Mouse (Mus musculus): ENCODE data around the gene Ehd3. TPM values are rescaled to one million over a fixed set of nuclear protein-coding genes. Genes with fewer than 3 reads are reported as not detected.

The Ehd3 gene
- polyA plus RNA-seq (2015; fragmentation: Nextera tagmentation; extraction: Ambion mirVana) = 4.5 and 5.2 TPM in 2 replicates

GRCm38 (mm10) chr17:73803521-73804184, at the start of gene Ehd3:
TSS of gene Ehd3 (plus strand) at chr17:73804134.
- peak within 1 kb of the TSS; percentile 35 for H3K9ac ChIP-seq
- 80% methylated on average over 5 of the region's 5 CpGs for WGBS
- peak within 1 kb of the TSS; percentile 74 for H3K4me2 ChIP-seq (replicated peaks)
- H3K36me3 ChIP-seq = no peaks in the 10 kb centered on the region
- H3K27me3 ChIP-seq = no peaks in the 10 kb centered on the region; the same call in 1 of the 2 replicates
- no peaks in the 10 kb centered on the region; the same call in 1 of the 2 replicates for H3K4me1 ChIP-seq
- no peaks in the 10 kb centered on the region for H3K9me3 ChIP-seq (replicated peaks)
- H3K27ac ChIP-seq (replicated peaks) = no peak within 1 kb of the TSS
- peak within 1 kb of the TSS; percentile 55 for H3K4me3 ChIP-seq (replicated peaks)
- ATAC-seq (ENCODE audit: insufficient number of reproducible peaks, low FRiP score, low TSS enrichment, low read depth) = no peak

- no peak for ATAC-seq (ENCODE audit: insufficient number of reproducible peaks, low FRiP score, low TSS enrichment, low read depth)
- Histone ChIP-seq H3K27me3 (no peaks in the 10 kb centered on the region), H3K9me3 (replicated peaks) (no peaks in the 10 kb centered on the region), H3K4me2 (replicated peaks) (no peak overlapping the region), H3K4me1 (no peaks in the 10 kb centered on the region), H3K36me3 (no peaks in the 10 kb centered on the region), H3K27ac (replicated peaks) (no peak overlapping the region), H3K4me3 (replicated peaks) (no peak overlapping the region), H3K9ac (no peak overlapping the region)
- 21% methylated on average over 8 of the region's 8 CpGs for whole genome bisulfite sequencing
These were observed 33.0 kb upstream of the Ehd3 start for GRCm38 (mm10) chr17:73770964-73771363.

- Histone ChIP-seq H3K27ac (replicated peaks) (no peak overlapping the region), H3K4me2 (replicated peaks) (no peak overlapping the region), H3K36me3 (no peaks in the 10 kb centered on the region), H3K9me3 (replicated peaks) (no peaks in the 10 kb centered on the region), H3K4me3 (replicated peaks) (no peak overlapping the region), H3K27me3 (no peaks in the 10 kb centered on the region), H3K4me1 (no peaks in the 10 kb centered on the region), H3K9ac (no peak overlapping the region)
- 66% methylated on average over 8 of the region's 8 CpGs for WGBS
- ATAC-seq (ENCODE audit: insufficient number of reproducible peaks, low FRiP score, low TSS enrichment, low read depth) = no peak
These were observed 17.2 kb upstream of the Ehd3 start for GRCm38 (mm10) chr17:73786642-73787311.

- 22% methylated on average over 12 of the region's 12 CpGs for WGBS
- H3K9ac ChIP-seq = no peak overlapping the region
- H3K27me3 ChIP-seq = no peaks in the 10 kb centered on the region
- no peaks in the 10 kb centered on the region for H3K9me3 ChIP-seq (replicated peaks)
- no peak overlapping the region for H3K4me2 ChIP-seq (replicated peaks)
- no peaks in the 10 kb centered on the region for H3K4me1 ChIP-seq
- ATAC-seq (ENCODE audit: insufficient number of reproducible peaks, low FRiP score, low TSS enrichment, low read depth) = no peak
- H3K36me3 ChIP-seq = no peaks in the 10 kb centered on the region
- no peak overlapping the region for H3K4me3 ChIP-seq (replicated peaks)
- H3K27ac ChIP-seq (replicated peaks) = no peak overlapping the region
These were observed 13.5 kb upstream of the Ehd3 start for GRCm38 (mm10) chr17:73790284-73791020.

- 78% methylated on average over 6 of the region's 6 CpGs for WGBS
- no peaks in the 10 kb centered on the region for H3K9me3 ChIP-seq (replicated peaks)
- ATAC-seq (ENCODE audit: insufficient number of reproducible peaks, low FRiP score, low TSS enrichment, low read depth) = no peak
These were observed 7.1 kb upstream of the Ehd3 start for GRCm38 (mm10) chr17:73796789-73797188.

GRCm38 (mm10) chr17:73797706-73798105, 6.2 kb upstream of the Ehd3 start:
- Histone ChIP-seq H3K36me3 (no peaks in the 10 kb centered on the region), H3K4me3 (replicated peaks) (no peak overlapping the region), H3K9me3 (replicated peaks) (no peaks in the 10 kb centered on the region), H3K27ac (replicated peaks) (no peak overlapping the region), H3K4me1 (no peaks in the 10 kb centered on the region), H3K9ac (no peak overlapping the region), H3K27me3 (no peaks in the 10 kb centered on the region), H3K4me2 (replicated peaks) (no peak overlapping the region)
- no peak for ATAC-seq (ENCODE audit: insufficient number of reproducible peaks, low FRiP score, low TSS enrichment, low read depth)
- WGBS = 85% methylated on average over 4 of the region's 4 CpGs

More at GRCm38 (mm10) chr17:73796789-73797188, 7.1 kb upstream of the Ehd3 start:
- no peaks in the 10 kb centered on the region for H3K36me3 ChIP-seq
- no peak overlapping the region for H3K27ac ChIP-seq (replicated peaks)
- H3K9ac ChIP-seq = no peak overlapping the region
- no peaks in the 10 kb centered on the region for H3K4me1 ChIP-seq
- H3K27me3 ChIP-seq = no peaks in the 10 kb centered on the region
- H3K4me2 ChIP-seq (replicated peaks) = no peak overlapping the region
- H3K4me3 ChIP-seq (replicated peaks) = no peak overlapping the region

GRCm38 (mm10) chr17:73804592-73805271, 798 bp downstream of the Ehd3 start:
- peak overlapping the region; percentile 55 for H3K4me3 ChIP-seq (replicated peaks)
- no peaks in the 10 kb centered on the region; the same call in 1 of the 2 replicates for H3K27me3 ChIP-seq
- no peaks in the 10 kb centered on the region for H3K9me3 ChIP-seq (replicated peaks)
- WGBS = under 1% methylated on average over 45 of the region's 45 CpGs
- no peaks in the 10 kb centered on the region for H3K36me3 ChIP-seq
- no peak overlapping the region for H3K27ac ChIP-seq (replicated peaks)
- H3K4me1 ChIP-seq = no peaks in the 10 kb centered on the region; the same call in 1 of the 2 replicates
- ATAC-seq (ENCODE audit: insufficient number of reproducible peaks, low FRiP score, low TSS enrichment, low read depth) = peak; percentile 91
- peak overlapping the region; percentile 35 for H3K9ac ChIP-seq
- H3K4me2 ChIP-seq (replicated peaks) = peak overlapping the region; percentile 74

GRCm38 (mm10) chr17:73806331-73806730, 2.4 kb downstream of the Ehd3 start:
- WGBS = 74% methylated on average over 6 of the region's 6 CpGs
- H3K9me3 ChIP-seq (replicated peaks) = no peaks in the 10 kb centered on the region
- H3K27ac ChIP-seq (replicated peaks) = no peak overlapping the region
- no peak overlapping the region for H3K4me2 ChIP-seq (replicated peaks)
- H3K4me3 ChIP-seq (replicated peaks) = no peak overlapping the region
- H3K27me3 ChIP-seq = no peaks in the 10 kb centered on the region; the same call in 1 of the 2 replicates
- no peak overlapping the region for H3K9ac ChIP-seq
- no peaks in the 10 kb centered on the region for H3K36me3 ChIP-seq
- no peaks in the 10 kb centered on the region; the same call in 1 of the 2 replicates for H3K4me1 ChIP-seq
- no peak for ATAC-seq (ENCODE audit: insufficient number of reproducible peaks, low FRiP score, low TSS enrichment, low read depth)

GRCm38 (mm10) chr17:73807211-73807610, 3.3 kb downstream of the Ehd3 start:
- Histone ChIP-seq H3K4me2 (replicated peaks) (no peak overlapping the region), H3K9ac (no peak overlapping the region), H3K36me3 (no peaks in the 10 kb centered on the region), H3K27ac (replicated peaks) (no peak overlapping the region), H3K4me3 (replicated peaks) (no peak overlapping the region), H3K27me3 (no peaks in the 10 kb centered on the region; the same call in 1 of the 2 replicates), H3K4me1 (peaks cover 4% of the 10 kb centered on the region; the same call in 1 of the 2 replicates), H3K9me3 (replicated peaks) (no peaks in the 10 kb centered on the region)
- ATAC-seq (ENCODE audit: insufficient number of reproducible peaks, low FRiP score, low TSS enrichment, low read depth) = no peak
- WGBS = 85% methylated on average over 5 of the region's 5 CpGs

GRCm38 (mm10) chr17:73808431-73808830, 4.5 kb downstream of the Ehd3 start:
- ATAC-seq (ENCODE audit: insufficient number of reproducible peaks, low FRiP score, low TSS enrichment, low read depth) = no peak
- no peaks in the 10 kb centered on the region for H3K9me3 ChIP-seq (replicated peaks)
- H3K4me1 ChIP-seq = peaks cover 4% of the 10 kb centered on the region; the same call in 1 of the 2 replicates
- H3K27ac ChIP-seq (replicated peaks) = no peak overlapping the region
- no peaks in the 10 kb centered on the region for H3K36me3 ChIP-seq
- no peak overlapping the region for H3K9ac ChIP-seq
- WGBS = 63% methylated on average over 6 of the region's 6 CpGs
- no peaks in the 10 kb centered on the region; the same call in 1 of the 2 replicates for H3K27me3 ChIP-seq
- no peak overlapping the region for H3K4me3 ChIP-seq (replicated peaks)
- no peak overlapping the region for H3K4me2 ChIP-seq (replicated peaks)

All from embryonic facial prominence, embryonic 15.5 days (tissue).